Mouse (Mus musculus): ENCODE measurements at regions not wholly inside any gene's neighbourhood (a gene's known extent, or its start where the extent isn't known, plus 50 kb on each side); places are given as distances from the start of the nearest gene placed in this dataset.
"Not testable (repeated sequence)": the region's sequence is repeated elsewhere in the genome, so short reads cannot be mapped to it uniquely, and the experiment has no call there.

DNA sequence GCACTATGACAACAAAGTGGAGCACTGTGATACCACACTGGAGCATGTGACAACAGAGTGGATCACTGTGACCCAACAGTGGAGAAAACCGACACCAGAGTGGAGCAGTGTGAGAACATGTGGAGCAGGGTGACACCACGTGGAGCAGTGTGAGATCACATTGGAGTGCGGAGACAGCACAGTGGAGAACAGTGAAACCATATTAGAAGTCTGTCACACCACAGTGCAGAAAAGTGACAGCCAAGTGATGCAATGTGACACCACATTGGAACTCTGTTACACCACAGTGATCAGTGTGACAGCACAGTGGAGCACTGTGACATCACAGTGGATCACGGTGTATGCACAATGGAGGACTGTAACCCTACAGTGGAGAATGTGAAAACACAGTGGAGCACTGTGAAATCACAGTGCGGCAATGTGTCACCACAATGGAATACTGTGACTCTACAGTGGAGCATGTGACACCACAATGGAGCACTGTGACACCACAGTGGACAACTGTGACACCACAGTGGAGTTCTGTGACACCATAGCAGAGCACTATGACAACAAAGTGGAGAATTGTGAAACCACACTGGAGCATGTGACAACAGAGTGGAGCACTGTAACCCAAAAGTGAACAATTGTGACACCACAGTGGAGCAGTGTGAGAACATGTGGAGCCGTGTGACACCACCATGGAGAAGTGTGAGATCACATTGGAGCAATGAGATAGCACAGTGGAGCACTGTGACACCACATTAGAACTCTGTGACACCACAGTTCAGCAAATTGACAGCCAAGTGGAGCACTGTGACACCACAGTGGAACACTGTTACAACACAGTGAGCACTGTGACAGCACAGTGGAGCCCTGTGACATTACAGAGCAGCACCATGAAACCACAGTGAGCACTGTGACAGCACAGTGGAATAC is 98.6 kb upstream of the Vmn1r2 start:
- peak; percentile 8 for DNase-seq (ENCODE audit: low spot score)
- no peaks in the 10 kb centered on the region for H3K4me1 ChIP-seq (ENCODE audit: control insufficient read depth, insufficient read depth, low read length)
- H3K9me3 ChIP-seq (ENCODE audit: control insufficient read depth, low read length): peaks cover 73% of the 10 kb centered on the region
- H3K4me2 ChIP-seq (ENCODE audit: low read depth): no peak overlapping the region
- no peak overlapping the region for H3K4me3 ChIP-seq (ENCODE audit: low read depth, low read length)
- 89% methylated on average over 6 of the region's 6 CpGs for WGBS
- no peak for ATAC-seq (ENCODE audit: insufficient read depth, low FRiP score, low TSS enrichment)
- no peak overlapping the region for H3K27ac ChIP-seq (ENCODE audit: low read depth, low read length)
- no peaks in the 10 kb centered on the region for H3K27me3 ChIP-seq (ENCODE audit: control insufficient read depth, insufficient read depth, low read length)
- no peak overlapping the region for H3K9ac ChIP-seq (ENCODE audit: low read length)
- no peaks in the 10 kb centered on the region; the same call in 1 of the 2 replicates for H3K36me3 ChIP-seq (ENCODE audit: control insufficient read depth, insufficient read depth, low read length)

DNA sequence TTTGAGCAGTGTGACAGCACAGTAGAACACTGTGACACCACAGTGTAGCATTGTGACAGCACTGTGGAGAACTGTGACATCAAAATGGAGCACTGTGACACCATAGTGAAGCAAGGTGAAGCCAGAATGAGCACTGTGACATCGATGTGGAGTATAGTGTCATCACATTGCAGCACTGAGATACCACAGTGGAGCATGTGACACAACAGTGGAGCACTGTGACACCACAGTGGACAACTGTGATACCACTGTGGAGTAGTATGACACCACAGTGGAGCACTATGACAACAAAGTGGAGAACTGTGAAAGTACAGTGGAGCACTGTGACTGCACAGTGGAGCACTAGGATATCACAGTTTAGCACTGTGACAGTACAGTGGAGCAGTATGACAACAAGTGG is 97.8 kb upstream of the Vmn1r2 start:
- Histone ChIP-seq H3K27ac (ENCODE audit: low read depth, low read length) (no peak overlapping the region), H3K4me2 (ENCODE audit: low read depth) (no peak overlapping the region), H3K27me3 (ENCODE audit: control insufficient read depth, insufficient read depth, low read length) (no peaks in the 10 kb centered on the region), H3K36me3 (ENCODE audit: control insufficient read depth, insufficient read depth, low read length) (no peaks in the 10 kb centered on the region; the same call in 1 of the 2 replicates), H3K4me3 (ENCODE audit: low read depth, low read length) (no peak overlapping the region), H3K9me3 (ENCODE audit: control insufficient read depth, low read length) (peaks cover 65% of the 10 kb centered on the region), H3K9ac (ENCODE audit: low read length) (no peak overlapping the region), H3K4me1 (ENCODE audit: control insufficient read depth, insufficient read depth, low read length) (no peaks in the 10 kb centered on the region)
- WGBS: 69% methylated on average over 1 of the region's 1 CpGs
- ATAC-seq (ENCODE audit: insufficient read depth, low FRiP score, low TSS enrichment) (peak; percentile 32), DNase-seq (ENCODE audit: low spot score) (no peak)

DNA sequence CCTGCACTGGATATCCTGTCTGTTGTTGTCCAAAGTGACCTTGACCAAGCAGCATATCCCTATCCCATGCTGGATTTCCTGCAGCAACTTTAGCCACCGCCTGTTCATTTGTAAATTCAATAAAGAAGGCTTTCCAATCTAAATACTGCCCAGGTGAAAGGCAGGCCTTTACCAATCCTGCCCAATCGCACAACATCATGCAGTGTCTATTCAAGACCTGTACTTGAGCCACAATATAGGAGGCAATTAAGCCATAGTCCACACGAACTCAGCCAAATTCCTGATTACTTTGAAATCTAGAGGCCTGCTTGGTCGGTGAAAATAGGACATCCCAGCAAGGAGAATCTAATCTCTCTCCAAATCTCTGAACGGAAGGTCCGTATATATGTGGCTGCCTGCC is 95.8 kb upstream of the Vmn1r2 start:
- not testable (repeated sequence) for H3K9ac ChIP-seq (ENCODE audit: low read length); H3K36me3 ChIP-seq (ENCODE audit: control insufficient read depth, insufficient read depth, low read length); ATAC-seq (ENCODE audit: insufficient read depth, low FRiP score, low TSS enrichment); DNase-seq (ENCODE audit: low spot score); H3K27me3 ChIP-seq (ENCODE audit: control insufficient read depth, insufficient read depth, low read length); H3K27ac ChIP-seq (ENCODE audit: low read depth, low read length); H3K4me3 ChIP-seq (ENCODE audit: low read depth, low read length); H3K4me2 ChIP-seq (ENCODE audit: low read depth); H3K4me1 ChIP-seq (ENCODE audit: control insufficient read depth, insufficient read depth, low read length)
- 67% methylated on average over 6 of the region's 6 CpGs for WGBS
- peaks cover 45% of the 10 kb centered on the region for H3K9me3 ChIP-seq (ENCODE audit: control insufficient read depth, low read length)

DNA sequence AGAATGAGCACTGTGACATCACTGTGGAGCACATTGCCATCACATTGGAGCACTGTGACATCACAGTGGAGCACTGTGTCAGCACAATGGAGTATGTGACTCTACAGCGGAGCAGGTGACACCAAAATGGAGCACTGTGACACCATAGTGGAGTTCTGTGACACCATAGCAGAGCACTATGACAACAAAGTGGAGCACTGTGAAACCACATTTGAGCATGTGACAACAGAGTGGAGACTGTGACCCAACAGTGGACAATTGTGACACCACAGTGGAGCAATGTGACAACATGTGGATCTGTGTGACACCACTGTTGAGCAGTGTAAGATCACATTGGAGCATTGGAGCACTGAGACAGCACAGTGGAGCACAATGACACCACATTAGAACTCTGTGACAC is 87.2 kb upstream of the Vmn1r2 start:
- H3K9me3 ChIP-seq (ENCODE audit: control insufficient read depth, low read length): peaks cover 59% of the 10 kb centered on the region
- 98% methylated on average over 1 of the region's 1 CpGs for WGBS
- no peaks in the 10 kb centered on the region for H3K27me3 ChIP-seq (ENCODE audit: control insufficient read depth, insufficient read depth, low read length)
- H3K4me3 ChIP-seq (ENCODE audit: low read depth, low read length): no peak overlapping the region
- ATAC-seq (ENCODE audit: insufficient read depth, low FRiP score, low TSS enrichment) (no peak), DNase-seq (ENCODE audit: low spot score) (no peak)
- no peak overlapping the region for H3K27ac ChIP-seq (ENCODE audit: low read depth, low read length)
- H3K4me1 ChIP-seq (ENCODE audit: control insufficient read depth, insufficient read depth, low read length): no peaks in the 10 kb centered on the region
- H3K36me3 ChIP-seq (ENCODE audit: control insufficient read depth, insufficient read depth, low read length): peaks cover 6% of the 10 kb centered on the region; the same call in 1 of the 2 replicates
- no peak overlapping the region for H3K4me2 ChIP-seq (ENCODE audit: low read depth)
- H3K9ac ChIP-seq (ENCODE audit: low read length): no peak overlapping the region

DNA sequence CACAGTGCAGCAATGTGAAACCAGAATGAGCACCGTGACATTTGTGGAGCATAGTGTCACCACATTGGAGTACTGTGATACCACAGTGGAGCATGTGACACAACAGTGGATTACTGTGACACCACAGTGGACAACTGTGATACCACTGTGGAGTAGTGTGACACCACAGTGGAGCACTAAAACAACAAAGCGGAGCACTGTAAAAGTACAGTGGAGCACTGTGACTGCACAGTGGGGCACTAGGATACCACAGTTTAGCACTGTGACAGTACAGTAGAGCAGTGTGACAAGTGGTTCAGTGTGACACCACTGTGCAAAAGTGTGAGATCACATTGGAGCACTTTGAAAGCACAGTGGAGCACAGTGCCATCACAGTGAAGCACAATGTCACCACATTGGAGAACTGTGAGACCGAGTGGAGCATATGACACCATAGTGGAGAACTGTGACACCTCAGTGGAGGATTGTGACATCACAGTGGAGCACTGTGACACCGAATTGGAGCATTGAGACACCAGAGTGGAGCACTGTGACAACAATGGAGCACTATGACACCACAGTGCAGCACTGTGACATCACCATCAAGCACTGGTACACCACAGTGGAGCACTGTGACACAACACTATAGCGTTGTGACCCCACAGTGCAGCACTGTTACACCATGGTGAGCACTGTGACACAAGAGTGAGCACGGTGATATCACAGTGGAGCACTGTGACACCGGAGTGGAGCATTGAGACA is 86.6 kb upstream of the Vmn1r2 start:
- Histone ChIP-seq H3K4me2 (ENCODE audit: low read depth) (no peak overlapping the region), H3K9me3 (ENCODE audit: control insufficient read depth, low read length) (peaks cover 65% of the 10 kb centered on the region), H3K27ac (ENCODE audit: low read depth, low read length) (no peak overlapping the region), H3K36me3 (ENCODE audit: control insufficient read depth, insufficient read depth, low read length) (peaks cover 6% of the 10 kb centered on the region; the same call in 1 of the 2 replicates), H3K4me1 (ENCODE audit: control insufficient read depth, insufficient read depth, low read length) (no peaks in the 10 kb centered on the region), H3K4me3 (ENCODE audit: low read depth, low read length) (no peak overlapping the region), H3K9ac (ENCODE audit: low read length) (no peak overlapping the region), H3K27me3 (ENCODE audit: control insufficient read depth, insufficient read depth, low read length) (no peaks in the 10 kb centered on the region)
- DNase-seq (ENCODE audit: low spot score) (no peak), ATAC-seq (ENCODE audit: insufficient read depth, low FRiP score, low TSS enrichment) (peak; percentile 42; the same call in 1 of the 2 replicates)
- WGBS: 62% methylated on average over 7 of the region's 7 CpGs

DNA sequence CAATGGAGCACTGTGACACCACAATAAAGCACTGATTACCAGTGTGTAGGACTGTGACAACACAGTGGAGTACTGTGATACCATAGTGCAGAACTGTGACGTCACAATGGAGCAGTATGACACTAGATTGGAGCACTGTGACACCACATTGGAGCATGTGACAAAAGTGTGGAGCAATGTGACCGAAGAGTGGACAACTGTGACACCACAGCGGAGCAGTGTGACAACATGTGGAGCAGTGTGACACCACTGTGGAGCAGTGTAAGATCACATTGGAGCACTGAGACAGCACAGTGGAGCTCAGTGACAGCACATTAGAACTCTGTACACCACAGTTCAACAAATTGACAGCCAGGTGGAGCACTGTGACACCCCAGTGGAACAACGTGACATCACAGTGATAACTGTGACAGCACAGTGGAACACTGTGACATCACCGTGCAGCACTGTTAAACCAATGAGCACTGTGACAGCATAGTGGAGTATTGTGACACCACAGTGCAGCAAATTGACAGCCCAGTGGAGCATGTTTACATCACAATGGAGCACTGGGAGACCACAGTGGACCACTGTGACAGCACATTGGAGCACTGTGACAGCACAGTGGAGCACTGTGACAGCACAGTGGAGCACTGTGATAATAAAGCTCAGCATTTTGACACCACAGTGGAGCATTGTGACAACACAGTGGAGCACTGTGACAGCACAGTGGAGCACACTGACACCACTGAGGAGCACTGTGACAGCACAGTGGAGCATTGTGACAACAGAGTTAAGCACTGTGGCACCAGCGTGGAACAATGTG is 85.8 kb upstream of the Vmn1r2 start:
- Histone ChIP-seq H3K4me1 (ENCODE audit: control insufficient read depth, insufficient read depth, low read length) (no peaks in the 10 kb centered on the region), H3K9ac (ENCODE audit: low read length) (no peak overlapping the region), H3K9me3 (ENCODE audit: control insufficient read depth, low read length) (peaks cover 72% of the 10 kb centered on the region), H3K27me3 (ENCODE audit: control insufficient read depth, insufficient read depth, low read length) (no peaks in the 10 kb centered on the region), H3K36me3 (ENCODE audit: control insufficient read depth, insufficient read depth, low read length) (peaks cover 6% of the 10 kb centered on the region; the same call in 1 of the 2 replicates), H3K4me2 (ENCODE audit: low read depth) (no peak overlapping the region), H3K27ac (ENCODE audit: low read depth, low read length) (no peak overlapping the region), H3K4me3 (ENCODE audit: low read depth, low read length) (no peak overlapping the region)
- DNase-seq (ENCODE audit: low spot score) (no peak), ATAC-seq (ENCODE audit: insufficient read depth, low FRiP score, low TSS enrichment) (0 out of 2 replicates have a peak, but pooled peaks have one; percentile 17)
- WGBS: 61% methylated on average over 6 of the region's 6 CpGs

DNA sequence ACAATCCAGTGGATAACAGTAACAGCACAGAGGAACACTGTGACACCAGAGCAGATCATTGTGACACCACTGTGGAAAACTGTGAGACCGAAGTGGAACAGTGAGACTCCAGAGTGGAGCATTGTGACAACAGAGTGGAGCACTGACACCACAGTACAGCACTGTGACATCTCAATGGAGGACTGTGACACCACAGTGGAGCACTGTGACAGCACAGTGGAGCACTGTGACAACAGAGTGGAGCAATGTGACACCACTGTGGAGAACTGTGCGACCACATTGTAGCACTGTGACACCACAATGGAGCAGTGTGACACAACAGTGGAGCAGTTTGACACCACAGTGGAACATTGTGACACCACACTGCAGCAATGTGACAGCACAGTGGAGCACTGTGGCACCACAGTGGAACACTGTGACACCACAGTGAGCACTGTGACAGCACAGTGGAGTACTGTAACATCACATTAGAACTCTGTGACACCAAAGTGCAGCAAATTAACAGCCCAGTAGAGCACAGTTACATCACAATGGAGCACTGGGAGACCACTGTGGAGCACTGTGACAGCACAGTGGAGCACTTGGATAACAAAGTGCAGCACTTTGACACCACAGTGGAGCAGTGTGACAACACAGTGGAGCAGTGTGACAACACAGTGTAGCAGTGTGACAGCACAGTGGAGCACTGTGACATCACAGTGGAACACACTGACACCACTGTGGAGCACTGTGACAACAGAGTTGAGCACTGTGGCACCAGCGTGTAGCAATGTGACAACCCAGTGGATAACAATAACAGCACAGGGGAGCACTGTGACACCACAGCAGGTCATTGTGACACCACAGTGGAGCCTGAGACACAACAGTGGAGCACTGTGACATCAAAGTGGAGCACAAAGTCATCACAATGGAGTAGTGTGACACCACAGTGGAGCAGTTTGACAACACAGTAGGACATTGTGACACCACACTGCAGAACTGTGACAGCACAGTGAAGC is 84.9 kb upstream of the Vmn1r2 start:
- no peak overlapping the region for H3K4me3 ChIP-seq (ENCODE audit: low read depth, low read length)
- no peaks in the 10 kb centered on the region for H3K4me1 ChIP-seq (ENCODE audit: control insufficient read depth, insufficient read depth, low read length)
- H3K27ac ChIP-seq (ENCODE audit: low read depth, low read length): no peak overlapping the region
- H3K9ac ChIP-seq (ENCODE audit: low read length): no peak overlapping the region
- H3K27me3 ChIP-seq (ENCODE audit: control insufficient read depth, insufficient read depth, low read length): no peaks in the 10 kb centered on the region
- ATAC-seq (ENCODE audit: insufficient read depth, low FRiP score, low TSS enrichment) (0 out of 2 replicates have a peak, but pooled peaks have one; percentile 6), DNase-seq (ENCODE audit: low spot score) (no peak)
- peaks cover 75% of the 10 kb centered on the region for H3K9me3 ChIP-seq (ENCODE audit: control insufficient read depth, low read length)
- no peak overlapping the region for H3K4me2 ChIP-seq (ENCODE audit: low read depth)
- 77% methylated on average over 3 of the region's 3 CpGs for WGBS
- peaks cover 6% of the 10 kb centered on the region; the same call in 1 of the 2 replicates for H3K36me3 ChIP-seq (ENCODE audit: control insufficient read depth, insufficient read depth, low read length)
